Mouse (Mus musculus): ENCODE results near the gene Epas1.

Gene Epas1

DNA sequence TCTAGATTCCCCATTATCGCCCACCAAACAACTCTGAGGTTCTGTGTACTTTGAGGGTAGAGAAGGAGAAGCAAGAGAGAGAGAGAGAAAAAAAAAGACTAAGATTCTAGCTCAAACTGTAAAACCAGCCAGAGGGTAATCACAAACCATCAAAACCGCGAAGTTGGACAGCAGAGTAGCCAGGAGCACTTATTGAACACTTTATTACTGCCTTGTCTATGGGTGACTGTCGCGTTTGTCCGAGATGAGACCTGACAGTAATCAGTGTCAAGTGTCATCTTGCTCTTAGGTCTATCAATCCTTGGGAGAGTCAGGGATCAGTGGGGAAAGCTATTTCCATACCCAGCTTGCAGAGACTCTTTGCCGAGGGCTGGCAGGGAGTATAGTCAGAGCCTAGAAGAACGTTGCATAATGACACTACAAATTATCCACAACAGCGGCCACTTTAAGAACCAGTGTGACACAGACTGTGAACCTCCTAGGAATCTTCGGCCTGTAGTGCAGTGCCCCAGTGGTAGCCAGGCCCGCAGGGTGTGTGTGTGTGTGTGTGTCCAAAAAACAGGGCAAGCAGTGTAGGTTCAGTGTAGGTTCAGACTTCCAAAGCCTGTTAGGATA lies 2.2 kb downstream of the Epas1 start:
- DNase-seq (ENCODE audit: low read depth) = no peak

DNA sequence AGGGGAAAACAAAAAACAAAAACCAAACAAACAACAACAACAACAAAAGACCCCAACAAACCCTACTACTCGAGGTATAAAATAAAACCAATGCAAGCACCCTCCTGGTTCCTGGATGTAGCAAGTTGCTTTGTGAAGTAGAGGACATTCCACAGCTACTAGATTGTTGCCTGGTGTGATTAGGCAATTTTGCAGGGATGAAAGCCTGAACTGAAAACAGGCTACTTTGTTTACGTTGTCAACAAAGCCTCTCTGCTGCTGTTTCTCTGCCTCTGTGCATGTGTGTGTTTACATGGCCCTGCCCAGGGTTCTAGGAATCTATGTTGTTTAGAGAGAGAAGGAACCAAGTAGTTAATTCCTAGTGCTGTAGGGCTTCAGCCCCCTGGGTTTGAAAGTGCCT lies 4.1 kb downstream of the Epas1 start:
- no peak for DNase-seq (ENCODE audit: low read depth)

DNA sequence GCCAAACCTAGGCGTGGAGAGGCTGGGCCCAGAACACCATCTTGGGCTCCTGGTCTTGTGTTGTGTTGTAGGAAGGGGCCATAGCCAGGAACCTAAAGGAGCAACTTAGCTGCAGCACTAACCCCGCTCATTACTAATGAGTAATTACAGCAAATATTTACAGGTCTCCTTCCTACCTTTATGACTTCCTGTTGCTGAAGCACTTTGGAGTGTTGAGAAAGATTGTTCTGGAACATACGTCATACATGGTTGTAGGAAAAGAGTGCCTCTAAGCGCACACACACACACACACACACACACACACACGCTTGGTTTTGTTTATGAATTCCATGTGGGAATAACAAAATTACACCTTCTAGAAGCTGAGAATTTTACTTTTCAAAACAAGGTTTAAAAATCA lies 8.4 kb downstream of the Epas1 start:
- DNase-seq (ENCODE audit: low read depth) = no peak

DNA sequence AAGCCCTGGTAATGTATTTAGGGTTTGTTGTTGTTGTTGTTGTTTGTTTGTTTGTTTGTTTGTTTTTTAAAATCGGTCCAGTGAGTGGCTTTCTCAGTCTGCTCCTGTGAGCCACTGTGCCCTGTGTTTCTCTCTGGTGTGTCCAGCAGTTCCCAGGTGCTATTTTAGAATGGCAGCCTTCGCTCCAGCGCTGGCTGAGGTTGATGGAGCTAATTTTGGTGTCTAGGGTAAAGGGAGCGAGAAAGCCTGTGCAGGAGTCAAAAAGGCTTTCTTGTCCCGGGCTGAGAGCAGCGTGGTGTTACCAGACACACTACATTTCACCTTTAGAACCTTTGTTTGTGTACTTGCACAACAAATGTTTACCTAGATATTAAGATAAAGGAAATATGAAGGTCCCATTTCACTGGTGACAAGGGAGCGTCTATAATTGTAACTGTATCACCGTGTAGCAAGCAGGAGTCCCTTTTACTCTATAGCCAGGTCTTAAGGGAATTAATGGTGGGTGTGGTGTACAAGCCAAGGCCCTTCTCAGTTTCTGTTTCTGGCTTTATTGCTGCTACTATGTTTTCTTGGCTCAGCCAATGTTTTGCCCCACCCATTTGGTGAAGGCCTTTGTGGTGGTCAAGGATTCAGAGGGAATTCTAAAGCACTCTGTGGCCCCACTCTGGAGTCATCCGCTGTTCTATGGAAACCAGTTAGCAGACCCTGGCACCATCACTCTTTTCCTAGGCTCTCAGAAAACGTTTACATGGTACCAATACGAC lies 9.2 kb downstream of the Epas1 start:
- DNase-seq (ENCODE audit: low read depth) = no peak

DNA sequence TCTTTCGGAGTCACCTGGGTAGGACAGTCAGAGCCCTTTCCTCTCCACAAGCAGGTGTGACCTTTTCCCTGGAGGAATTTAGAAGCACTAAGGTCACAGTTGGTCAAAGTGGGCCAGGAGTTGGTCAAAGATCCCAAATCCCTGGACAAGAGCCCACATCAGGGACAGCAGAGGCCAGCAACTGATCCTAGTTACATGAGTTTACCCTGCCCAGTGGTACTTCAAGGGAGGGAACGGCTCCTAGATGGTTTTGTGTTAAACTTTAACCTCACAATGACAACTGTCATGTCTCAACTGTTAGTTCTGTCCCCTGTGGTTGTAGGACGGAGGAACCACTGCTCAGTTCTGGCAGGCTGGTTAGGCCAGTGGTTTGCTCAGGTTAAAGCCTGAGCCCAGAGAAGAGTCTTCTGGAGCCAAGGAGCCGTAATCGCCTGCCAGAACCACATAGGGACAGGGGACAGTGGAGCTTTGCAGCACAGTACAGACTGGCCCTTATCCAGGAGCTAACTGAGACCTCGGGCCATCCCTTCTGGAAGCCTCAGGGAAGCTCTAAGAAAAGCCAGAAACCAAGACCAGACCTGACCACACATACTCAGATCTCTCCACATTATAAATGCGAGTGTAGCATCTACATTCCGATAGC lies 12.4 kb downstream of the Epas1 start:
- DNase-seq (ENCODE audit: low read depth) = no peak

DNA sequence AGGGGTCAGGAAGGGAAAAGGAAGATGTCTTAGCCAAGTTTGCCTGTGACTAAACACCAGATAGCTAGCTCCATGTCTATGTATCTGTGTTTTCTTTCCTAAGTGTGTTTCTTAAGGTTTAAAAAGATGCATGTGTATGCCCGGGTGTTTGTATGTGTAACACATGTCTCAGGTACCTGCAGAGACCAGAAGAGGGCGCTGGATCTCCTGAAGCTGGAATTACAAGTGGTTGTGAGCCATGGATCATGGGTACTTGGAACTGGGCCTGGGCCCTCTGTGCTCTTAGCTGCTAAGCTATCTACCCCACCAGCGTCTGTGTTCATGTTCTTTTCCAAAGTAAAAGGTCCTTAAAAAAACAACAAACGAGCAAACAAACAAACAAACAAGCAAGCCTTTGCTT lies 12.9 kb downstream of the Epas1 start:
- no peak for DNase-seq (ENCODE audit: low read depth)

DNA sequence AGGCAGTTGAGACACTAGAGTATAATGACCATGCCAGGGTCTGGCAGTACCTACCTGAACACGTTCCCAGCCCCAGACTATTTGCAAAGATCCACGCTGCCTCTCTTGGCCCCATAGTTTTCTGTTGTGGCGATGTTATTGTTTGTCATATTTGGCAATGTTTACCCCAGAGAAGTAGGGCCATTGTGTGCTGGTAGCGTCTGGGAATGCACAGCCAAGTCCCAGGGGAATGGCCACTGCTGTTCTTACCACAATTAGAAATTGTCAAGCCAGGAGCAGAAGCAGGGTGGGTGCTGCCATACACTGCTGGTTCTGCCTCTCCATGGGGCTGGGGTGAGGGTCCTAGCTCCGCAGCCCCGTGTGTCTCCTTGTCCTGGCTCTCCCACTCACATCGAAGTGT lies 15.1 kb downstream of the Epas1 start:
- no peak for DNase-seq (ENCODE audit: low read depth)

DNA sequence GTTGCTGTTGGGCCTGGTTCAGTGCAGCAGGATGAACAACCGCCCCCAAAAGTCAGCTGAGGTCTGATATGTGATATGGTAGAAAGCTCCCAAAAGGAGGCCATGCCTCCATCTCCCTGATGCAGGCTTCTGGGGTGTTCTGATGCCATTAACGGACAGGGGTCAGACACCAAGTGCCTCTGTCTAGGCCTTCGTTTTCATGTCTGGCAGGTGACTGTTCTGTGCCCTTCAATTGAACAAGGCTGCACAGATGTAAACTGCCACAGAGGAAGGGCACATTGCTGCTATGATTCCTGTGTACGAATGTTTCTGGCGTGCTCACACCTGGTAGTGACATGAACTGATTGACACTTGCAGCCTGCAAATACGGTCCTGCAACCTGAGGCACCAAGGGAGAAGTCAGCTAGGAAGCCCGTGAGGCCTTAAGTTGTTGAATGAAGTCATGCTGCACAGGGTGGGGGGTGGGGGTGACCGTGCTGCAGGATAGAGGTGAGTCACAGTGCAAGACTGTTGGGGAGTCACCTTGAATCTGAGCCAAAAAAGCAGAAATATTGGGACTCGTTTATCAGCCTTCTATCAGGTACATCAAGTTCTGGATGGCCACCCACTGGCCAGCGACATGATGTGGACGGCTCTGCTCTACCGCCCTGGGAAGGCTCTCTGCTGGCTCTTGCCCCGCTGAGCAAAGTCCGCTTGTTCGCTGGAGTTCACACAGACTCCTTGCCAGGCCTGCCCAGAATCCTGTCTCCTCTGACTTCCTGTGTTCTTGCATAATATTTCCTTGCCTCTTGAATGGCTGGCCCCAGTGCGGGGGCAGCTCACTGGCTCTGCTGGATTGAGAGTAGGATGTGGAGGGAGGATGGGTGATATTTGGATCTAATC lies 16.1 kb downstream of the Epas1 start:
- DNase-seq (ENCODE audit: low read depth) = peak; percentile 35

DNA sequence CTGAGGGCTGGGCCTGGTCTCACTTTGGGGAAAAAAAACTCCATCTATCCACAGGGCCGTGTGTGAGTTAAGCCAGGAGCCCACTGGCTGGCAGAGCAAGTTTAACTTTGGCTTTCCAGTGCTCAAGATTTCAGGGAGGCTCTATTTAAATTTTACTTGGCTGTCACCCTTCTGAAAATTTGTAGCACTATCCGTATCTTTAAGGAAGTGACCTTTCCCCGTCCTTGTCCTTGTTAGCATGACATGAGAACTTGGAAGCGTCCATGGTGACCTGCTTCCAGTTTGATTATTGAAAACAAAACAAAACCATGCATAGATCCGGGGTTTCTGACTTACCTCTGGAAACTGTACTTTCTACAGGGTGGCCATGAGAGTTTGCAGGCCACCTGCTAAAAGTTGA lies 17.3 kb downstream of the Epas1 start:
- no peak for DNase-seq (ENCODE audit: low read depth)

DNA sequence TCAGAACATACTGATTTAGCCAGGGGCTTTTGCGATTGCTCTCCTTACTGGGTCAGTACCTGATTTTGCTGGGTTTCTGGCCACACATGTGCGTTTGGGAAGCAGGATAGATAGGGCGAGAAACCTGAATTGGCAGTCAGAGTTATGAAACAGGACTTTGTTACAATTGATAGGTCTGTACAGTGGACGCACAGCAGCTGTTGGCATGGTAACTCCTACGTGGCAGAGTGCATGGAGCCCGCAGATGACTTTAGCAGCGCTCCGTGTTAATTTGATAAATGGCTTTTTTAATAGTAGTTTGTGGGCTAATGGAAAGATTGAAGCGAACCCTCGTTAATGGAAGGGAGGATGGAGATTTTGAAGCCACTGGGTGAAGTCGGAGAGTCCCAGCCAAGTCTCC lies 18.5 kb downstream of the Epas1 start:
- DNase-seq (ENCODE audit: low read depth) = no peak

DNA sequence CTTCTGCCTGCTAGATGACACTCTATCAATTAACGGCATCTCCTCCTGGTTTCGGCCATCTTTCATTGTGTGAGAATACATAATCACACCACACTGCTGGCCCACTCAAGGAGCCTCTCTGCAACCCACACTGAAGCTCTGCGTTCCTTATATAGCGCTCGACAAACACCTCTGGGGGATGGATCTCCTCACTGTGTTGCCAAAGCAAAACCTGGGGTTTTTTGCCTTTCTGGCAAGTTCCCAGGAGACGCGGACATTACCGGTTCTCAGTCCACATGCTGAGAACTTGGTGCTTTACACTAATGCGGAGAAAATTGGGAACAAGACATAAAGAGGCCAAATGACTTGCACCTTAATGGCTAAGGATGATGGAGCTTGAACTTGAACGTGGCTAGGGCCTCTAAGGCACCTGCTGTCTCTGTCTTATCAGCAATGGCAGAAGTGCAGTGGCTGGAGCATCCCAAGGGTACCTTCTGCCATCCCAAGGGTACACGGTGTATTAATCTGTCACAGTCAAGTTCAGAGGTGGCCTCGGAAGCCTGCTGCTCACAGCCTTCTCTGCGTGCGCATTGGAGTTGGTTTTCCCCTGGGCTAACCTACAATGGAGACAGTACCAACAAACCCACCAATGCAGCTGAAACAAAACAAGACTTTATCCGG lies 19.6 kb downstream of the Epas1 start:
- no peak for DNase-seq (ENCODE audit: low read depth)

DNA sequence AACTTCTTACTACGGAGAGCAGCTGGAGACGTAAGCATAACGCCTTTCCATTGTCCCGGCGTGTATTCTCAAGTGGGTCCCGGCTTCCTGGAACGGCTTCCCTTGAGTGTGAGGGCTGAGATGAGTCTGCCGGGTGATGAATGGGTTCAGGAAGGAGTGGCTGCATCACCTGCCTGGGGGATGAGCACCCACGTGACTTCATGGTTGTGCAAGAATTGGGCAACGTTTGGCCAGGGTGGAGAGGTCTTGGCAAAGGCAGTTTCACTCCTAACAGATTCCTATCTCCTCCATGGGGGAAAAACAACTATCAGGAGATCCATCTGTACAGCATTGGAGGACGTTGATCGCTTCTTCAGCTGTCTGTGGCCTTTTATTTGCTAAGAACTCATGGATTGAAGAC lies 23.0 kb downstream of the Epas1 start:
- DNase-seq (ENCODE audit: low read depth) = no peak

DNA sequence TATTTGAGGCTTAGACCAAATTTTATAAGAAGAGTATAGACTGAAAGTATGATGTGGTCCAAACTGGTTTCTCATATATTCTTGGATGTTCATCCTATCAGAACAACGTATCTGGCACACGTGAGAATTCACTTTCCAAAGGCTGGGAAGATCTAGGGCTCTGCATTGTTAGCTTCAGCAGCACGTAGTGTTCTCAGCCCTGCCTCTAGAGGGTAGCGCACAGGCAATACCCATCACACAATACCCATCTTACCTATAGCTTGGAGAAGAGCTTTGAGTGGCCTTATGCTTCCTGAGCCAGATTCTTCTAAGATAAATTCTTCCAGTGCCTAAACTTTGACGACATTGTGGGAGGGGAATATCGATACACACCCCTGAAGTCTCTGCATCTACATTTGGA lies 24.6 kb downstream of the Epas1 start:
- DNase-seq (ENCODE audit: low read depth) = no peak

DNA sequence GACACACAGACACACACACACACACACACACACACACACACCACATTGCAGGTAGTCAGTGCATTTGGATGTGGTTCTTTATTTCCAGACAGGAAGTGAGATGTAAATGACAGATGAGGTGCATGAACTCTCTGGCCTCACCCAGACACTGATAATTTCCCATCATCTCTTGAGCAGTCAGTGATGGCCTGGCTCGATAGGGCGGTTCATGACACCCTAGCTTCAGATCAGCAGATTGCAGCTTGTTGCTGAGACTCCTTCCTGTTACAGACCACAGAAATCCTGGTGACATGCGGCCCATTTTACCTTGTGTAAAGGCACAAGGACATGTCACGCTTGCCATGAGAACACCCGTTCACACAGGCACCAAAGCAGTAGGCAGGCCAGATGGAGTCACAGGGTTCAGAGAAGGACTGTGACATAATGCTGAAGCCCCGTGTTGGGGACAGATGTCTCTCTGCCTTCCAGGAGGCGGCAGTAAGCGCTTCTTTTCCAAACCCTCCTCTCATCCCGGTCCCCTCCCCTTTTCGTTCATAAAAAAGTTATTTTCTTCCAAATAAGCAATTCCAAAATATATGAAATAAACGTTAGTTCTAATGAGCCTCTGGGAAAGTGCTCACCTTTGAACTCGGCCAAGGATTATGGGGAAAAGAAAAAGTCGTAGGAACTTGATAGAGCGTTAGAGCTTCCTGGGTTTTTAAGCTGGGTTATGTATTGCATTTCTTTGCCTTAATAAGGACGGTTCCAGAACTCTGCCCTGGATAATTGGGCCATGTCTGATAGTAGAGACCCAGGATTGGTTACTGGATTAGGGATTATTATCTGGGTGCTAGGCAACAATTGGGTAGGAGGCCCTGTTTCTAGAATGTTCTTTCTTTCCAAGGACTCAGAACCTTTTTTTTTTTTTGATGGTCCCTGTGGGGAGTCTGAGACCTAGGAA lies 26.0 kb downstream of the Epas1 start:
- no peak for DNase-seq (ENCODE audit: low read depth)

DNA sequence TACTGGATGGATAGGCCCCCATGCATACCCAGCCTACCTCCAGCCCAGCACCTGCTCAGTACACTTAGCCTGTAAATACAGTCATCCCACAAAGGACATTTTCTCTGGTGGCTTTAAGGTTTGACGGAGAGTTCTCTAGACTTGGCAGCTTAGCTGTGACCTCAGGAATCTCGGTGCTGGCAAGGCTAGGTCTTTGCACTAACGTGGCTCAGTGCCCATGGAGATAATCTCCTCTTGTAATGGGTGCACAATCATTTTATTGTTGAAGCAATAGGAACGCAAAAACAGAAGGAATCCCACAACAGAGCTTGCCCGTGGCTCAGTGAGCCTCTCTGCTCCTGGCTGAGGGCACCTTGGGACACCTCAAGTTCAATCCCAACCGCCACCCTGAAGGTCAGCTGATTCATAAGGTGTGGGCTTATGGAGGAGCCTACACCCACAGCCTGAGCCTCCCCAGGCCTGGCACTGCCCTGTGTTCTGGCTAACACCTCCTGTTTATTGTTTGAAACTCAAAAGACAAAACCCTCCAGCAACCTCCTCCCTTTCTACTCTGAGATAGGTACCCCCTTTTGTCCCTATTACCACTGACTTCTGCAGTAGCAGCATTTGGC lies 27.3 kb downstream of the Epas1 start:
- DNase-seq (ENCODE audit: low read depth) = no peak

DNA sequence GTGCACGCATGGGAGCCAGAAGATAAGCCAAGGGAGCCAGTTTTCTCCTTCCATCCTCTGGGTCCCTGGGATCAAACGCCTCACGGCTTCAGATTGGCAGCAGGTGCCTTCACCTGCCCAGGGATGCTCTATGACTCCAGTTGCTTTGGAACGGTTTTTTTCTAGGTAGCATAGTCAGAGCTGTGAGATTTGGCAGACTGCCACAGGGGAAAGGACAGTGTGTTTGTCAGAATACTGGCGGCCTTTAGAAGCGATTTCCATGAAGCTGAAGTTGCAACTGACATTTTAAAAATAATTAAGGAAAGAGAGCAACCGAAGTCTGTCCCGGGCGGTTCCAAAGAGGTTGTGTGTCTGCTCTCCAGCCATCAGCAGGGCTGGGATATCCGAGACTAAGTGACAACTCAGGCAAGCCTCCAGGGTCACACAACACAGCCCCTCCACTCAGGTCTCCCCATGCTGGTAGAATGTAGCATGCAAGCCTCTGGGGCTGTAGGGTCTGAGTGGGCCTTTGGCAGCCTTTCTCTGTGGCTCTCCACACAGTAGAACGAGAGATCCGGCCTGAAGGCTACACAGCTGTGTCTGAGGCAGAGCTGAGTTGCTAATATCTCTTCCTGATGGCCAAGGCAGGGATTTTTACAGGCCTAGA lies 28.4 kb downstream of the Epas1 start:
- no peak for DNase-seq (ENCODE audit: low read depth)

DNA sequence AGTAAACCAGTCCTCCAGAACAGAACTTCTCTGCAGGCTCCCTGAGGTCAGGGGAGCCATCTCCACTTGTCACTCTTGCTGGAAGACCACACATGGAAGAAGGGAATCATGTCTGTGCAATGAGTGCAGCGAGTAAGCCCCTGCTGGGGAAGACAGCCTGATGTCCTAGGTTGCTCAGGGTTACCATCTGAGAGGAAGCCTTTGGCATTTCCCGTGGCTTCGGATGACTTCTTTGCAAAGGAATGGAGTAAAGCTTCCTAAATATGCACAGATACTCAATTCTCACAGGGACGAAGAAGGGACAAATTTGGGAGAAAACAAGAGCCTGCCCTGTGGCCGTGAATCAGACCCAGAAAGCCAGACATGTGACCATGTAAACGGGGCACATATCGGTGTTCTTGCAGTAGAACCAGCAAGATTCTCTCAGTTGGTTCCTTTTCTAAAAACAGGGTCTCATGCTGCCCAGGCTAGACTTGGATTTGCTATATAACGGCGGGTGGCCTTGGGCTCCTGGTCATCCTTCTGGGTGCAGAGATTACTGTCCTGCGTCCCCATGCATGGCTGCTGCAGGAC lies 31.0 kb downstream of the Epas1 start:
- no peak for DNase-seq (ENCODE audit: low read depth)

DNA sequence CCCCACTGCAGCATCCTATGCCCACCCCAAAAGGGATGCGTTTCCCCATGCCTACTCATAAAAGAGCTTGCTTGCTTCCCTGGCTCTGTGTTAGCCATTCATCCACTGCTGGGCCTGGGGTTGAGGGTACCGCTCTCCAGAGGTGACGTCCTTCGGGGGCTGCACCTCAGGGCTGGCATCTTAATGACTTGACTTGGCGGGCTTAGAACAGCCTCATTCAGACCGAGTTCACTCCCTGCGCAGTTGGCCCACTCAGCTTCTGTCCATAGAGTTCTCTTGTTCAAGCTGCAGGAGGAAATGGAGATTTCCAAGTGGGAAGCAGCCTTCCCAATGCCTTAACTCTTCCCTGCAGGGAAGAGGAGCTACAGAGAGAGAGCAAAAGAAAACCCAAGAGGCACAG lies 32.1 kb downstream of the Epas1 start:
- no peak for DNase-seq (ENCODE audit: low read depth)

DNA sequence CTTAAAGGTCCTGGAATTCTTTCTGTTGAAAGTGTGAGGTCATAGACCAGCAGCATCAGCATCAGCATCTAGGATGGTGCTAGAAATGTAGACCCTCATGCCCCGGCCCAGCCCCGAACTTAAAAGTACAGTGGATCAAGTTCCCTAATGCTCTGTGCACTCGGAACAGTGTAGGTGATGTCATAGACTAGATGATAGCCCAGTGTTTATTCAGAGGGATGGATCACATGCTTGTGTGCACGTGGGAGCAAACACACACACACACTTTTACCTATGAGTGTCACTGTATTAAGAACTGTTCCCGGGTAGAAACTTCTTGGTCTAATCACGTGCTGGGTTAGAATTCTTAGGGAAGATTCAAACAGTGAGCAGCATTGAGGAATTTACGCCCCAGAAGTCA lies 33.0 kb downstream of the Epas1 start:
- no peak for DNase-seq (ENCODE audit: low read depth)

DNA sequence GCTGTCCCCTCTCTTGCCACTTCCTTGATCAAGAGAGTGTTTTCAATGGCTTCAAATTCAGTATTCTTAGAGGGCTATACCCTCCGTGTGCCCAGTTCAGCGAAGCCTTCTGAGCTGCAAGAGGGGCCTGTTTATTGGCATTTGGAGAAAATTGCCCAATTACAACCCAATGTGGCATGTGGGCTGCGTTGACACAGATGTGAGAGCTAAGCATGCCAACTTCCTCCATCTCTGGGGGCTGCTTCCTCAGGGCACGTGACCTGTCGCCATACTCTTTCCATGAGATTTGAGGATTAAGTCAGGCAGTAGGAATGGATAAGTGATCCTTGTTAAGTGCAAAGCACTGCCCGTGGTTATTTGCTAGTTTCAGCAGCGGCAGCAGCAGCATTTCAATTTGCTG lies 34.3 kb downstream of the Epas1 start:
- DNase-seq (ENCODE audit: low read depth) = no peak

Data from NIH3T3 (cell line).